Mouse (Mus musculus) heart, embryonic 16.5 days (tissue): Measurements from ENCODE around the gene Cwh43. TPM values are rescaled to one million over a fixed set of nuclear protein-coding genes. Genes with fewer than 3 reads are reported as not detected.

ENCODE experiments used
- ATAC-seq: fragments of 200-750 bp; cut with Nextera tagmentation; replicated peaks from 2 replicates; pipeline ENCODE4 v1.8.0; 2017; ENCODE audit warnings: moderate number of reproducible peaks; ENCODE audit not compliant: insufficient read depth, low FRiP score; ENCODE audit errors: extremely low read depth
- H3K27ac ChIP-seq: fragments of 300-500 bp; sonication (generic); 2 replicates; pipeline ENCODE4 v1.5.1; 2014; ENCODE audit warnings: mild to moderate bottlenecking, low read length, control low read depth, moderate library complexity
- H3K27me3 ChIP-seq: fragments of 300-500 bp; sonication (generic); 2 replicates; pipeline ENCODE4 v1.6.1; 2014; ENCODE audit warnings: low read length, mixed read lengths; ENCODE audit not compliant: control insufficient read depth, insufficient read depth
- H3K36me3 ChIP-seq: fragments of 300-500 bp; sonication (generic); 2 replicates; pipeline ENCODE4 v1.6.1; 2014; ENCODE audit not compliant: control insufficient read depth, insufficient read depth
- H3K4me1 ChIP-seq: fragments of 300-500 bp; sonication (generic); 2 replicates; pipeline ENCODE4 v1.6.1; 2014; ENCODE audit warnings: low read length, mixed read lengths; ENCODE audit not compliant: control insufficient read depth, insufficient read depth
- H3K4me2 ChIP-seq: fragments of 300-500 bp; sonication (generic); 2 replicates; pipeline ENCODE4 v1.6.1; 2014; ENCODE audit warnings: low read depth, mild to moderate bottlenecking, control low read depth, low read length
- H3K4me3 ChIP-seq: fragments of 300-500 bp; sonication (generic); 2 replicates; pipeline ENCODE4 v1.5.1; 2014; ENCODE audit warnings: mild to moderate bottlenecking, control low read depth, low read length
- H3K9ac ChIP-seq: fragments of 300-500 bp; sonication (generic); 2 replicates; pipeline ENCODE4 v1.6.1; 2014; ENCODE audit warnings: low read length, control low read depth
- H3K9me3 ChIP-seq: fragments of 300-500 bp; sonication (generic); replicated peaks from 2 replicates; pipeline ENCODE4 v1.6.1; 2016; ENCODE audit warnings: low read length; ENCODE audit not compliant: control insufficient read depth
- WGBS: fragments of 180-500 bp; shearing (Covaris S2); extraction: QIAGEN DNeasy Blood & Tissue Kit; methylation state at CpG from one replicate; pipeline ENCODE4 v1.1.7; 2014; 5-methylcytosine and 5-hydroxymethylcytosine counted together
- polyA plus RNA-seq: library from polyadenylated mRNA; unstranded; fragments of >200 nt; fragmentation: Nextera tagmentation; extraction: Ambion mirVana; gene quantifications from 2 replicates; pipeline ENCODE4 v1.2.1, GENCODE M21; 2015

The Cwh43 gene
- polyA plus RNA-seq, 1 experiment from 2014 or later: not detected

GRCm38 (mm10) chr5:73368845-73369447, 36.9 kb upstream of the Cwh43 start:
- H3K4me2 ChIP-seq: no peak overlapping the region
- H3K9ac ChIP-seq: no peak overlapping the region
- no peaks in the 10 kb centered on the region for H3K4me1 ChIP-seq
- no peak overlapping the region for H3K4me3 ChIP-seq
- H3K36me3 ChIP-seq: no peaks in the 10 kb centered on the region
- no peaks in the 10 kb centered on the region for H3K9me3 ChIP-seq
- no peak overlapping the region for H3K27ac ChIP-seq
- no peaks in the 10 kb centered on the region for H3K27me3 ChIP-seq
- ATAC-seq: no peak
- 67% methylated on average over 10 of the region's 10 CpGs for WGBS

GRCm38 (mm10) chr5:73369731-73370130, 36.1 kb upstream of the Cwh43 start:
- Histone ChIP-seq H3K36me3 (no peaks in the 10 kb centered on the region), H3K4me1 (no peaks in the 10 kb centered on the region), H3K4me3 (no peak overlapping the region), H3K27ac (no peak overlapping the region), H3K9me3 (no peaks in the 10 kb centered on the region), H3K9ac (no peak overlapping the region), H3K4me2 (no peak overlapping the region), H3K27me3 (no peaks in the 10 kb centered on the region)
- ATAC-seq: no peak
- 58% methylated on average over 3 of the region's 3 CpGs for WGBS

- H3K36me3 ChIP-seq: no peaks in the 10 kb centered on the region
- no peak overlapping the region for H3K9ac ChIP-seq
- no peaks in the 10 kb centered on the region for H3K4me1 ChIP-seq
- ATAC-seq: no peak
- no peaks in the 10 kb centered on the region for H3K9me3 ChIP-seq
- no peak overlapping the region for H3K27ac ChIP-seq
- no peaks in the 10 kb centered on the region for H3K27me3 ChIP-seq
- H3K4me2 ChIP-seq: no peak overlapping the region
- H3K4me3 ChIP-seq: no peak overlapping the region
- WGBS: 57% methylated on average over 5 of the region's 5 CpGs
Measured at GRCm38 (mm10) chr5:73372601-73373000, 33.3 kb upstream of the Cwh43 start.

- no peak overlapping the region for H3K9ac ChIP-seq
Measured at GRCm38 (mm10) chr5:73373184-73373583, 32.7 kb upstream of the Cwh43 start.

GRCm38 (mm10) chr5:73376041-73376440, 29.8 kb upstream of the Cwh43 start:
- H3K4me1 ChIP-seq: no peaks in the 10 kb centered on the region
- H3K9me3 ChIP-seq: no peaks in the 10 kb centered on the region
- H3K9ac ChIP-seq: no peak overlapping the region
- no peak overlapping the region for H3K4me2 ChIP-seq
- H3K36me3 ChIP-seq: no peaks in the 10 kb centered on the region
- H3K4me3 ChIP-seq: no peak overlapping the region
- no peak overlapping the region for H3K27ac ChIP-seq
- H3K27me3 ChIP-seq: no peaks in the 10 kb centered on the region
- 78% methylated on average over 9 of the region's 9 CpGs for WGBS
- ATAC-seq: no peak

More at GRCm38 (mm10) chr5:73373184-73373583, 32.7 kb upstream of the Cwh43 start:
- no peaks in the 10 kb centered on the region for H3K4me1 ChIP-seq
- ATAC-seq: no peak
- no peaks in the 10 kb centered on the region for H3K9me3 ChIP-seq
- no peak overlapping the region for H3K27ac ChIP-seq
- H3K4me2 ChIP-seq: no peak overlapping the region
- WGBS: 36% methylated on average over 3 of the region's 3 CpGs
- no peak overlapping the region for H3K4me3 ChIP-seq
- no peaks in the 10 kb centered on the region for H3K27me3 ChIP-seq
- H3K36me3 ChIP-seq: no peaks in the 10 kb centered on the region

- Histone ChIP-seq H3K4me2 (no peak overlapping the region), H3K9ac (no peak overlapping the region), H3K4me3 (no peak overlapping the region), H3K36me3 (no peaks in the 10 kb centered on the region), H3K27ac (no peak overlapping the region), H3K27me3 (no peaks in the 10 kb centered on the region), H3K9me3 (no peaks in the 10 kb centered on the region), H3K4me1 (no peaks in the 10 kb centered on the region)
- no peak for ATAC-seq
- WGBS: 80% methylated on average over 7 of the region's 7 CpGs
Measured at GRCm38 (mm10) chr5:73376491-73376890, 29.4 kb upstream of the Cwh43 start.

- H3K9me3 ChIP-seq: no peaks in the 10 kb centered on the region
- no peak overlapping the region for H3K4me2 ChIP-seq
- H3K4me1 ChIP-seq: peaks cover 2% of the 10 kb centered on the region; the same call in 1 of the 2 replicates
- H3K27ac ChIP-seq: no peak overlapping the region
- H3K4me3 ChIP-seq: no peak overlapping the region
- no peaks in the 10 kb centered on the region for H3K36me3 ChIP-seq
- H3K27me3 ChIP-seq: no peaks in the 10 kb centered on the region
- peak; percentile 79; the same call in 1 of the 2 replicates for ATAC-seq
- WGBS: 23% methylated on average over 3 of the region's 3 CpGs
- H3K9ac ChIP-seq: no peak overlapping the region
Measured at GRCm38 (mm10) chr5:73379908-73380307, 26.0 kb upstream of the Cwh43 start.

GRCm38 (mm10) chr5:73380829-73381228, 25.0 kb upstream of the Cwh43 start:
- no peaks in the 10 kb centered on the region for H3K9me3 ChIP-seq

GRCm38 (mm10) chr5:73381510-73381909, 24.4 kb upstream of the Cwh43 start:
- H3K9ac ChIP-seq: no peak overlapping the region
- no peak for ATAC-seq

More at GRCm38 (mm10) chr5:73380829-73381228, 25.0 kb upstream of the Cwh43 start:
- 51% methylated on average over 8 of the region's 8 CpGs for WGBS
- no peak overlapping the region for H3K27ac ChIP-seq
- no peak overlapping the region for H3K4me3 ChIP-seq
- H3K9ac ChIP-seq: no peak overlapping the region
- ATAC-seq: no peak
- no peaks in the 10 kb centered on the region for H3K36me3 ChIP-seq
- H3K4me2 ChIP-seq: no peak overlapping the region
- H3K4me1 ChIP-seq: peaks cover 2% of the 10 kb centered on the region; the same call in 1 of the 2 replicates
- H3K27me3 ChIP-seq: no peaks in the 10 kb centered on the region

More at GRCm38 (mm10) chr5:73381510-73381909, 24.4 kb upstream of the Cwh43 start:
- H3K9me3 ChIP-seq: no peaks in the 10 kb centered on the region
- H3K4me1 ChIP-seq: peaks cover 2% of the 10 kb centered on the region; the same call in 1 of the 2 replicates
- no peaks in the 10 kb centered on the region for H3K36me3 ChIP-seq
- H3K4me3 ChIP-seq: no peak overlapping the region
- no peaks in the 10 kb centered on the region for H3K27me3 ChIP-seq
- WGBS: 71% methylated on average over 7 of the region's 7 CpGs
- H3K4me2 ChIP-seq: no peak overlapping the region
- H3K27ac ChIP-seq: no peak overlapping the region
